Mouse (Mus musculus) ovary, postnatal 36 days (tissue): ENCODE measurements around the gene Serpina3k.
"Not testable (repeated sequence)": the region's sequence is repeated elsewhere in the genome, so short reads cannot be mapped to it uniquely, and the experiment has no call there.

Experiments
- DNase-seq: peaks from one replicate; pipeline ENCODE4 v3.0.0; 2022; ENCODE audit warnings: low spot score, mixed read lengths

The Serpina3k gene

DNA sequence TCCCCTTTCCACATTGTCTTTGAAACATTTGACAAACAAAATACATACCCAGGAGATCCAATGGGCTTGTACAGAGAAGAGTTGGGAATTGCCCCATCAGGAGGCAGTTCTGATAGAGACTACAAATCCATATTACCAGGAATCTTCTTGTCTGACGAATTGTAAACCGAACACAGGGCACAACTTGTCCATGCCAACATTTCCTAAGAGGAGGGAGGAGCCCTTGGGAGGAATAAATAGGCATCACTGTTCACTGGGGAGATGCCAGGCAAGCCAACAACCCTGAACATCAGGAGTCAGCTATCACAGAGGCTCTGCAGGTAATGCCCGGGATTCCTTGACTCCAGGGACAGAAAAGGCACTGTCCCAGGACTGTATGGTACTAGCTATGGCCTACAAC lies at the start of gene Serpina3k, which contains the start of gene Serpina3m:
TSS of gene Serpina3k (plus strand) at position 261 of the 400 bp plus-strand sequence.
TSS of gene Serpina3m (plus strand) at position 261 of the 400 bp plus-strand sequence.
- DNase-seq = not testable (repeated sequence)

GRCm38 (mm10) chr12:104289872-104290271 lies 48.4 kb upstream of the Serpina3k start:
- no peak for DNase-seq

DNA sequence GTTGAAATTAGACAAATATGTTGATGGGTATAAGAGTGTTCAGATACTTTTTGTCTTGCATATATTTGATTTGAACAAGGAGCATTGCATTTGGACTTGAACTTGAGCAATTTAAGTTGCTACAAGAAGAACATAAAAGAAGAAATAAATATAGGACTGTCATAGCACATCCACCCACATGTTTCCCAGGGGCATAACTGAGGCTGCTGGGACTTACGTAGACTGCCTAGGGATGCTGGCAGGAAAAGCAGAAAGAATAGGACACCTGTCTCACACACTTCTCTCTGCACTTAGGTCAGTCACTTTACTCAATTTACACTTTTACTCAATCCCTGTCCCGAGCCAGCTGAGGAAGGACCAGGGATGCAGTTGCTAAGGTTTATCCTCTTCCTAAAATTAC lies 44.3 kb upstream of the Serpina3k start:
- DNase-seq = no peak

GRCm38 (mm10) chr12:104298049-104298448 lies 40.2 kb upstream of the Serpina3k start:
- no peak for DNase-seq

DNA sequence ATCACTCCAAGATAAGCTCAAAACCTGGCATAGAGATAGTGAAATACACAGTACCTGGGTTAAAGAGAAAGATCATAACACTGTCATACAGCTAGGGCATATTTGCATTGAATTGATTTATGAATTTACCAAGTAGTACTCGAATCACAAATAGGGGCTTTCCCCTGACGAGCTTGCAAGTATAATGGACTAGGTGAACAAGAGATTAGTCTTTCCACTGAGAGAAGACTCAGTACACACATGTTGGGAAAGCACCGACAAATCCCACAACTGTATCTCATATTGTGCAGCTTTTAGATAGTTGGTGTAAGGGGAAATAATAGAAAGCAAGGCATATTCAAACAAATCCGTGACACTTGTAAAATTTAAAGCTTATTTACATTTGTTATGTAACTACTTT lies 32.3 kb upstream of the Serpina3k start:
- DNase-seq = no peak

GRCm38 (mm10) chr12:104314253-104314652 lies 24.0 kb upstream of the Serpina3k start, which contains the start of gene Serpina3j:
TSS of gene Serpina3j (plus strand) at chr12:104314553.
- DNase-seq = no peak

GRCm38 (mm10) chr12:104322454-104322853 lies 15.8 kb upstream of the Serpina3k start:
- DNase-seq = no peak

DNA sequence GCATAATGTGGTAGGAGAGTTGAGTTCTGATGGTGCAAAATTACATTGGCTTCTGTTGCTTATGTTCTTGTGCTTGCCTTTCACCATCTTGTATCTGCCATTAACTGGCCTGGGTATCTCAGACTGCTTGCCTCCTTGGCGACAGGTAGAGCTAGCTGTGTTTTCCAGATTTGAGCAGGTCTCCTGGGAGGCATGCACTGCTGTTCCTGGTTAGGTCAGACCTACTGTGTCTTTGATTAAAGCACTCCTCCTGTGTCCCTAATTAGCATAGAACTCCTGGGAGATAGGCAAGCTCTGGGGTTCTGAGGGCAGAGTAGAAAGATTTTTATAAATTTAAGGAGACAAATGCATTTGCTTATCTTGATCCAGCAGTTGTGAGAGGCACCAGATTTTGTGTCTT lies 6.6 kb upstream of the Serpina3k start:
- DNase-seq = no peak

DNA sequence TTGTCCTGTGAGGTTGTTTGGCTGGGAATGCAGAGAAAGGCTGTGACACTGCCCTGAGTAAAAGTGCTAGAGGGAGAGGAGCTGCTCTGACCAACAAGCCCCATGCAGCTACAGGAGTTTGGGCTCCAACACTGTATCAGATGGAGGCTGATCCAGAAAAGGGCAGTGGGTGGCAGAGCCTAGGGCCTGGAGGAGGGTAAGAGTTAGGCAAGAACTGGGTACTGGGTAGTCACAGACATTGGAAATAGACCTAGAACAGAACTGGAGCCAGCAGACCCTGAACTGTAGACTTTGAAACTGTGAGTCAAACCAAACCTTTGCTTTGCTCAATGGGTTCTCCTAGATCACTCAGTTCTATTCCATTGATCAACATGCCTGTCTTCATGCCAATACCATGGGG lies 1.4 kb upstream of the Serpina3k start:
- not testable (repeated sequence) for DNase-seq

DNA sequence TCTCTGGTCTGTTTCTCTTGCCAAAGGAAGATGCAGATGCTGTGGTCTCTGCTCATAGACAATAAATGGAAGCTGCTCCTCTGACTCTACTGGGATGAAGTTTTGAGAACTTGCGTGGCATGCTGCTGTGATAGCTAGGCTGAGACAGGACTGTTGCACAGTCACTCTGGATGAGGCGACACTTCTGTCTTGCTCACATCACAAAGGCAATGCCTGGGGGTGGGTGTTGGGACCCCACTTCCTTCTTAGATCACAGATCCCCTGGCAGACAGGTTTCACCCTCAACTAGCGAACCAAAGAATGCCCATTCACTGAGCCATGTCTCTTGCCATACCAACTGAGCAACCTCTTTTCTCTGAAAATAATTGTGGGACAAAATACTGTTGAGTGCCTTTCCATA lies 419 bp downstream of the Serpina3k start:
- DNase-seq = no peak

DNA sequence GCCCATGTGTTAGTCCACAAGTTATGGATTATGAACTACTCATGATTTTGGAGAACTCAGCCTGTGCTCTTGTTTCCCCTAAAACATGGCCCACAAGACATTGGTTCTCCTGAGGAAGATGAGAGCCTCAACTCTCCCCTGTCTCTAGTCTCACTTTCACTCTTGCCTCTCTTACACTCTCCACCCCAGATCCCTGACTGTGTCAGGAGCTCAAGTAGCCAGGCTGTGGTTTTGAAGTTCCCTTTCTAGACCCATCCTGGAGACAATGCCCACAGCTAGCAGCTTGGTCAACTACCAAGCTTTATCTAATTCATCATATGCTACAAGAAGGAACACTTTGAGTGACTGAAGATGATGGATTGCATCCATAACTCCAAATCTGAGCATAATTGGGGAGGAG lies 4.2 kb downstream of the Serpina3k start:
- not testable (repeated sequence) for DNase-seq

GRCm38 (mm10) chr12:104345181-104345580 lies 6.9 kb downstream of the Serpina3k start:
- DNase-seq = no peak

DNA sequence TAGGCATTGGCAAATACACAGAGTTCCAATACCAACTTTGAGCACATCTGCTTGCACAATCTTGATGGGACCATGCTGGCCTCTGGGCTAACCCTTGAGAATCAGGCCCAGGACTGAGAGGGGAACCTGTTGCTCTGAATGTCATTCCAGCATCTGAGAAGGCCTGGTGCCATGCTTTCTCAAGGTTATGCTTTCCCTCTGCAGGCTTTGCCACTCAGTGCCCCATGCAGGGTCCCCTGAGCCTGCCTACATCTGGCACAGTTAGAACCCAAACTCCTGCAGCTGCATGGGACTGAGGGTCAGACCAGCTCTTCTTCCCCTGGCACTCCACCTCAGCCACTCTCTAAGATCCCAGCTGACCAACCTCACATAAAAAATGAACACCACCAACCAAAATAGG lies 7.4 kb downstream of the Serpina3k start:
- no peak for DNase-seq

DNA sequence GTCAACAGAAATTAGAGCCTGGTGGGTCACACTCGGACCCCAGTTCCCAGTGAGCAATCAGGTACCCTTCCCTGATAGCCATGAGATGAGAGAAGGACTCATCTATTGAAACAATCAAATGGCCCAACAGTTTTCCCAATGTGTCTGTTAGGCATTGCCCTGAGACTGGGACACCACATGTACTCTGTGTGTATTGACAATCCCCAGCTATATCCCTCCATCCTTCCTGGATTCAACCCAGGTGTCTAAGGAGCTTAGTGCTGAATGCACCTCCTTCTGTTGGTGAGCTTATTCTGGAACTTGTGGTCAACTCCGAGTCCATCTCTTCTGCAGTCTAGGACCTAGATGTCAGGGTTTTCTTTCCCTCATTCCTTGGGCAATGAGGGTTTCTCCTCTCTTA lies 8.8 kb downstream of the Serpina3k start:
- DNase-seq = no peak

DNA sequence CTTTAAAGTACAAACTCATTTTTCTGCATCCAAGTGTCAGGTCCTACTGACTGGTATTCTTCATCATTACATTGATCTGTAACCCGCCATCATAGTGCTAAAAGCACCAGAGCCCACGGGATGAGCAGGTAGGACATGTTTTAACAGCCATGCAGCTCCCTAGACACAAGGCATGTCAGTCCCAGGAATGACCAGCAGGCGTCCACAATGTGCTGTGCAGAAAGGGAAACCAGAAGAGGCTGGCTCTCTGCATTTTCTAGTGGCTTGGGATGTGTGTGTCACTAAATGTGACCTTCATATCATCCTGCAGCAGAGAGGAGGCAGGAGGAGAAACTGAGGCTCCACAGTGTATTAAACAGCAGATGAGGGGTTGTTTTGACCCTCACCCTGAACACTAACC lies 13.5 kb downstream of the Serpina3k start:
- peak; percentile 57 for DNase-seq

DNA sequence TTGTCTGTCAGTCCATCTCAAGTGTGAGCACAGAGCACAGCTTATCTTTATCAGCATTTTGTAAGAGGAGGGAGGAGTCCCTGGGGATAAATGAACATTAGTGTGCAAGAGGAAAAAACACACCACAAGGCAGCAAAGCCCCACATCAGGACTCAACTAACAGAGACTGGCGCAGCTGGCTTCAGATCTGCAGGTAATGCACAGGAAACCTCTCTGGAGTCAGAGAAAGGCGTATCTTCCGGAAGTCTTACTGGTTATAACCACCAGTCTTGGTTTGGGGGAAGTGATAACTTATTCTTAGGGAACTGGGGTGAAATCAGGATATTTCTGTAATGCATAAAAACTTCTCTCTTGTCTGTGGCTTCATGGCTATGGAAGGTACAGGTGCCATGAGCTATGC lies 17.7 kb downstream of the Serpina3k start:
- no peak for DNase-seq

DNA sequence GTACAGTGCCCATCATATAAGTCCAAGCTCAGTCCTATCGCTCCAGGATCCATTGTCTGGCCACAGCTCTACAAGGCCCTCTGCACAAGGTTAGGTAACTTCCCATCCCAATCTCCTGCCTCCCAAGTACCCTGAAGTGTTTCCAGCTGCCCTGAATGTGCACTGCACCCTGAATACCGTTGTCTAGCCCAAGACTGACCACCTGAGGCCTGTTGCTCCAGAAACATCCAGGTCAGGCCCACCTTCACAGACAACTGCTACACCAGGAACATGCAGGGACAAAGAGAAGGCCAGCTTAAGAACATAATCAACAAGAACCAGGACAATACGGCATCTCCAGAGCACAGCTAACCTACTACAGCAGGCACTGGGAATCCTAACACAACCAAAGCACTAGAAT lies 31.7 kb downstream of the Serpina3k start:
- DNase-seq = no peak

DNA sequence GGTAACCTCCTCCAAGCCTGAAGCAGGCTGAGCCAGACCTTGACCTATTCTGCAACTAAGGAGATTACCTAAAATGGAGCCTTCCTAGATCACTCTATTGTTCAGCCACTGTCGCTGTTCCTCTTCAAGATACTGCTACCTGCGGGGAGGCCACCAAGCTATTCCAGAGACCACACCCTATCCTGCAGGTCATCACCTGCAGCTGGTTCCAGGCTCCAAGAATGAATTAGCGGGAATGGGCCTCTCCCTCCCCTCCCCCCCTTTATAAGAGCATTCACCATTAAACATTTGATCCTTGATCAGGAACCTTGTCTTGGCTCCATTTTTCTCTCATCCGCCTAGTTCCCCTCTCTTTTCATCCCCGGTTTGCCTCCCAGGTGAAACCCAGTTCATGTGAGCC lies 38.9 kb downstream of the Serpina3k start:
- DNase-seq = not testable (repeated sequence)

- DNase-seq = not testable (repeated sequence)
Measured at GRCm38 (mm10) chr12:104378351-104378750, 40.1 kb downstream of the Serpina3k start.

- not testable (repeated sequence) for DNase-seq
Measured at GRCm38 (mm10) chr12:104378815-104379214, 40.5 kb downstream of the Serpina3k start.

- no peak for DNase-seq
Measured at GRCm38 (mm10) chr12:104379856-104380255, 41.6 kb downstream of the Serpina3k start.

DNA sequence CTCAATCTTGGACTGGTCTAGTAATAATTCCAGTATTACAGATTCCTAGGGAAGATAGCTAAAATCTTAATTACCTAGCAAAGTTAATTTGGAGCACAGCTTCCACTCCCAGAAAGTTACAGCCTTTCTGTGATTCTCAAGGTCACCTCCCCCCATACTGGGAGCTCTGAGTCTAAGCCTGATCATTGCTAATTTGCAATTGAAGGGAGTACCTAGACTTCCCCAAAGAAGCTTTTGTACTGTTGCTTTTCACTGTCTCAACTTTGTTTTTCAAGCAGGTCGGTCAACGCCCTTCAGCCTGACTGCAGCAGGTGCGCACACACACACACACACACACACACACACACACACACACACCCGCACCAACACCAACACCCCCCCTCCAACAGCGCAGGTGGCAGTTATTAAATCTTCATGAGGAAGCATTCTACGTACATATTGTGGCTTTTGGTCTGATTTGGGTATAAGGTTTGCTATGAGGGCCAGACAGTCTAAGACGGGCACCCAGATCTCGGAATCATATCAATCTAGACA lies 42.9 kb downstream of the Serpina3k start:
- DNase-seq = not testable (repeated sequence)

DNA sequence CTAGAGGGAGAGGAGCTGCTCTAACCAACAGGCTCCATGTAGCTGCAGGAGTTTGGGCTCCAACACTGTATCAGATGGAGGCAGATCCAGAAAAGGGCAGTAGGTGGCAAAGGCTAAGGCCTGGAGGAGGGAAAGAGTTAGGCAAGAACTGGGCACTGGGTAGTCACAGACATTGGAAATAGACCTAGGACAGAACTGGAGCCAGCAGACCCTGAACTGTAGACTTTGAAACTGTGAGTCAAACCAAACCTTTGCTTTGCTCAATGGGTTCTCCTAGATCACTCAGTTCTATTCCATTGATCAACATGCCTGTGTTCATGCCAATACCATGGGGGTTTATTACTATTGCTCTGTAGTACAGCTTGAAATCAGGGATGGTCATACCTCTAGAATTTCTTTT lies 47.7 kb downstream of the Serpina3k start:
- DNase-seq = not testable (repeated sequence)

DNA sequence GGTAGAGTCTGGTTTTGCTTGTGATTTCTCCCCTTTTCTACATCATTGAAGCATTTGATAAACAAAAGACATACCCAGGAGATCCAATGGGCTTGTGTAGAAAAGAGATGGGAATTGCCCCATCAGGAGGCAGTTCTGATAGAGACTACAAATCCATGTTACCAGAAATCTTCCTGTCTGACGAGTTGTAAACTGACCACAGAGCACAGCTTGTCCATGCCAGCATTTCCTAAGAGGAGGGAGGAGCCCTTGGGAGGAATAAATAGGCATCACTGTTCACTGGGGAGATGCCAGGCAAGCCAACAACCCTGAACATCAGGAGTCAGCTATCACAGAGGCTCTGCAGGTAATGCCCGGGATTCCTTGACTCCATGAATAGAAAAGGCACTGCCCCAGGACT lies 48.6 kb downstream of the Serpina3k start:
- DNase-seq = not testable (repeated sequence)
